Mouse (Mus musculus) right cerebral cortex, postnatal 10 days (tissue): Measurements from ENCODE around the gene Asb17.
"Not testable (repeated sequence)": the region's sequence is repeated elsewhere in the genome, so short reads cannot be mapped to it uniquely, and the experiment has no call there.

Experiments used
- DNase-seq, 2 experiments: peaks; one replicate each; pipeline ENCODE4 v3.0.0; 2021; ENCODE audit warnings: low spot score in 2 of 2

Asb17 gene

GRCm38 (mm10) chr3:153831873-153832653 is 11.9 kb upstream of the Asb17 start:
- no peak for DNase-seq

GRCm38 (mm10) chr3:153832654-153832945 is 11.4 kb upstream of the Asb17 start:
- no peak for DNase-seq

GRCm38 (mm10) chr3:153834071-153834470 is 9.9 kb upstream of the Asb17 start:
- no peak for DNase-seq

GRCm38 (mm10) chr3:153835455-153836086 is 8.4 kb upstream of the Asb17 start:
- peak; percentile 37 to 61 for DNase-seq

GRCm38 (mm10) chr3:153836316-153836715 is 7.7 kb upstream of the Asb17 start:
- no peak for DNase-seq

- no peak for DNase-seq
Measured at GRCm38 (mm10) chr3:153837593-153837992, 6.4 kb upstream of the Asb17 start.

DNA sequence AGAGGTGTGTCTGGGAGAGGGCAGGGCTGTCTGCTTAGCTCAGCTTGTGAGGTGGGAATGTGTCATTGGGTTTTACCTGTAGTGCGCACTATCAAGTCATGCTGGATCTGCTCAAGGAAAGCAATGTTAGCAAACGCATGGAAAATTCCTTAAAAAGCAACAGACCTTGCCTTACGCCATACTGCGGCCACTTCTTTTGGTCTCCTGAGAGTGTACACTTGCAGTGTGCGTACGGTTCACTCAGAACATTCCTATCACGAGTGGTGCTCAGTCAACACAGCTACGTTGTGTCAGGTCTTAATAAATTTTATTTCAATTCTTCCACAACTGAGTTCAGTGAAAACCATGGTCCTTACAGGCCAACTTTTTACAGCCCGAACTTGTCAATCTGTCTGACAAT is 748 bp downstream of the Asb17 start:
- DNase-seq = no peak

- no peak for DNase-seq
Measured at GRCm38 (mm10) chr3:153845500-153845899, 1.5 kb downstream of the Asb17 start.

GRCm38 (mm10) chr3:153846109-153846508 is 2.1 kb downstream of the Asb17 start:
- no peak for DNase-seq

GRCm38 (mm10) chr3:153847207-153847733 is 3.3 kb downstream of the Asb17 start:
- DNase-seq = no peak

GRCm38 (mm10) chr3:153849368-153850015 is 5.5 kb downstream of the Asb17 start:
- no peak for DNase-seq

DNA sequence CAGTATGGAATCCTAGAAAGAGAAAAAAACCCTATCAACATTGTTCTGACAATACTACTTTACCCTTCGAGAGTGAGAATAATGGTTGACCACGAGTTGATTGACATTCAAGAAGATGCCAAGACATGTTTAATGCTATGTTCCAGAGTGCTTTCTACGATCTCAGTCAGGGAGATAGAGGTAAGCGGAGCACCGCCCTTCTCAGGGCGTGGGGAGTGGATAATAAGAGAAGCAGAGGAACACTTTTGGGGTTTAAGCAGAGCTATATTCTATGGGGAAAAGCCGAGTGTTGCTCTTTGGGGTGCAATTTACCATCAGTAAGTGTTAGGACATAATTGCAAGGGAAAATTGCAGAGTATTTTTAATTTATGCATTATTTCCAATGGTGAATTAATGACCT is 6.8 kb downstream of the Asb17 start:
- DNase-seq = no peak

DNA sequence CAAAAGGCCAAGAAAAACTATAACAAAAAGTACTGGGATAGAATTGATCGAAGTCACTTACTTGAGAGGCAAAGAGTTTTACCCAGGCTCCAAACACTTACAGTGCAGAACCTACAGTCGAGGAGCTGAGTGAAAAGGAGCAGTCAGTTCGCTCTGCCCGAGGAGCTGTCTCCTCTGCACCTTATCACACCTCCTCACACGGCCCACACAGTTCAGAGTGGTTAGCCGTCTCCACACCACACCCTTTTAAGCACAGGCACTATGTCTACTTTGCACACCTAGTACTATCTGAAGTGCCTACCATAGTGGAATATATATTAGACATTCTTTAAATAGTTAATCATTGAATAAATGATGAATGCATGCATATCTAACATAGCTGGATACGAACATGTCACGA is 8.3 kb downstream of the Asb17 start:
- no peak for DNase-seq

- no peak for DNase-seq
Measured at GRCm38 (mm10) chr3:153858350-153859001, 14.5 kb downstream of the Asb17 start.

- DNase-seq = not testable (repeated sequence)
Measured at GRCm38 (mm10) chr3:153860392-153860791, 16.4 kb downstream of the Asb17 start.

DNA sequence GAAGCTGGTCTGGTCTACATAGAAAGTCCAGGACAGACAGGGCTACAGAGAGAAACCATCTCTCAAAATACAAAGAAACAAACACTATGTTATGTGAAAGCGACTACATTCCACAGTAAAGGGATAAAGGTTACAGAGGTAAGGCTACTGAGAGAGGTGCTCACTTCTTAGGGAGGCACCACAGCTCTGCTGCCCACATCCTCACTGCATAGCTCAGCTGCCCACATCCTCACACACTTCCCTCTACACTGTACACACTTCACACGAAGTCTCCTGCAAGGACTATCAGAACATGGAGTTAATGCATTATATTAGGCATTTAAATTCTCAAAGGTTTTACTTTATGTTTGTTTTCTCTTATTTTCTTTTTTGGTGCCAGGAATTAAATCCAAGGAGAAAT is 19.8 kb downstream of the Asb17 start:
- DNase-seq = no peak

DNA sequence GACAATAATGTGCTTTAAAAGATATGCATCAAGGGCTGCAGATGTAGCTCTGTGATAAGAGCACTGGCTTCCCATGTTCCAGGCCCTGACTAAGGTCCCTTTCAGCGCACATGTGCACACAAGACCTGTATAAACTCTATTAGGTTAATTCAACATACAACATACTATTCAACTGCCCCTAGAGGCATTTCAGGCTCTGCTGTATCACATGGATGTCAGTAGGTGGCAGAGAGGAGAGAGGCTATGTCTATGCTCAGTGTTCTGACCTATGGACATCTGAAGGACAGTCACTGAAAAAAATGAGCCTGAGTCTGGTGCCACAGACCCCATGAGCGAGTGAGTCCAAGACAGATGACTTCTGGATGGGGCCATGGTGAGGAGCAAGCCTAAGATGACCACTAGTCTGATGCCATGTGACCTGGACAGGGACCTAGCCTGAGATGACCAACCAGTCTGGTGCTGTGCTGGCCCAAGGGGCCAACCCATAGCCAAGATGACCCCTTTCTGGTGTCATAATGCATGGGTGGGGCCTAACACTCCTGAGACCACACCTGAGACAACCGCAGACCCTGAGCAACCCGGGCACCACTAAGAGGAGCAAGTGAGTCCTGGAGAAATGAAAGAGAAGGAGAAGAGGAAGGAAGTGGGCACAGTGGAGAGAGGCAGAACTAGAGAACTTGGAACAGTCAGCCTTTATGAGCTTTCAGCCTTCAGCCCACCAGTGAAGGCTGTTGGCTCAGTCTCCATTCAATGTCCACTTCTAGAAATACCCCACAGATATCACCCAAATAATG is 20.8 kb downstream of the Asb17 start:
- DNase-seq = no peak

- no peak for DNase-seq
Measured at GRCm38 (mm10) chr3:153867149-153868136, 23.4 kb downstream of the Asb17 start.

- no peak for DNase-seq
Measured at GRCm38 (mm10) chr3:153871396-153871795, 27.4 kb downstream of the Asb17 start.

DNA sequence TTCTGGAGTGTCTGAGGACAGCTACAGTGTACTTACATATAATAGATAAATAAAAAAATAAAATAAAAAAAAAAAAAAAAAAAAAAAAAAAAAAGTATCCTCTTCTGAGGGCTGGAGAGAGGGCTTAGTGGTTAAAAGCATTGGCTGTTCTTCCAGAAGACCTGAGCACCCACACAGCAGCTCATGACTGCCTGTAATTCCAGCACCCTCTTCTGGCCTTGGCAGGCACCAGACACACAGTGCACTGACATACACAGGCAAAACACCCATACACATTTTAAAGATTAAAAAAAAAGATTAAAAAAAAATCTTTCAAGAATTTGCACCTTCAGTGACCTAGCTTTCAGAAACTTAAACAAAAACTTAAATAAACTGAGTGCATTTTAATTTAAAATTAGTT is 42.3 kb downstream of the Asb17 start:
- DNase-seq = no peak
